Mouse (Mus musculus) midbrain, embryonic 12.5 days (tissue): ENCODE measurements around the gene Pappa. TPM values are rescaled to one million over a fixed set of nuclear protein-coding genes. Genes with fewer than 3 reads are reported as not detected.

Experiments used
- ATAC-seq: fragments of 200-750 bp; cut with Nextera tagmentation; 2 replicates; pipeline ENCODE4 v1.8.0; 2017; ENCODE audit warnings: low read depth, moderate TSS enrichment, moderate library complexity; ENCODE audit not compliant: low FRiP score
- H3K27ac ChIP-seq: fragments of 300-500 bp; sonication (generic); replicated peaks from 2 replicates; pipeline ENCODE4 v1.5.1; 2016; ENCODE audit warnings: mild to moderate bottlenecking
- H3K27me3 ChIP-seq: fragments of 300-500 bp; sonication (generic); 2 replicates; pipeline ENCODE4 v1.6.1; 2016; ENCODE audit warnings: mild to moderate bottlenecking
- H3K36me3 ChIP-seq: fragments of 300-500 bp; sonication (generic); 2 replicates; pipeline ENCODE4 v1.6.1; 2016
- H3K4me1 ChIP-seq: fragments of 300-500 bp; sonication (generic); 2 replicates; pipeline ENCODE4 v1.6.1; 2016
- H3K4me2 ChIP-seq: fragments of 300-500 bp; sonication (generic); replicated peaks from 2 replicates; pipeline ENCODE4 v1.6.1; 2016; ENCODE audit warnings: mild to moderate bottlenecking, moderate library complexity
- H3K4me3 ChIP-seq: fragments of 300-500 bp; sonication (generic); 2 replicates; pipeline ENCODE4 v1.5.1; 2016; ENCODE audit warnings: mild to moderate bottlenecking
- H3K9ac ChIP-seq: fragments of 300-500 bp; sonication (generic); replicated peaks from 2 replicates; pipeline ENCODE4 v1.6.1; 2016; ENCODE audit warnings: mild to moderate bottlenecking, moderate library complexity
- H3K9me3 ChIP-seq: fragments of 300-500 bp; sonication (generic); 2 replicates; pipeline ENCODE4 v1.6.1; 2016; ENCODE audit warnings: mild to moderate bottlenecking
- WGBS: fragments of 180-500 bp; shearing (Covaris S2); methylation state at CpG from one replicate; pipeline ENCODE4 v1.1.7; 2016; 5-methylcytosine and 5-hydroxymethylcytosine counted together
- polyA plus RNA-seq: library from polyadenylated mRNA; unstranded; fragments of >200 nt; fragmentation: Nextera tagmentation; extraction: Ambion mirVana; gene quantifications from 2 replicates; pipeline ENCODE4 v1.2.1, GENCODE M21; 2016

The Pappa gene
- polyA plus RNA-seq, 1 experiment from 2014 or later: 1.5 TPM

GRCm38 (mm10) chr4:65302666-65303065, 178.7 kb downstream of the Pappa start:
- Histone ChIP-seq H3K4me2 (no peak overlapping the region), H3K9ac (no peak overlapping the region), H3K27me3 (peaks cover 47% of the 10 kb centered on the region), H3K9me3 (no peaks in the 10 kb centered on the region), H3K4me1 (peaks cover 12% of the 10 kb centered on the region; the same call in 1 of the 2 replicates), H3K4me3 (no peak overlapping the region), H3K27ac (no peak overlapping the region), H3K36me3 (no peaks in the 10 kb centered on the region)
- no peak for ATAC-seq
- 55% methylated on average over 3 of the region's 3 CpGs for WGBS

GRCm38 (mm10) chr4:65317877-65318525, 194.0 kb downstream of the Pappa start:
- Histone ChIP-seq H3K27ac (no peak overlapping the region), H3K9ac (no peak overlapping the region), H3K36me3 (no peaks in the 10 kb centered on the region), H3K27me3 (no peaks in the 10 kb centered on the region), H3K4me2 (no peak overlapping the region), H3K4me1 (no peaks in the 10 kb centered on the region), H3K9me3 (no peaks in the 10 kb centered on the region), H3K4me3 (no peak overlapping the region)
- ATAC-seq: no peak
- 85% methylated on average over 10 of the region's 10 CpGs for WGBS

GRCm38 (mm10) chr4:65321340-65321739, 197.4 kb downstream of the Pappa start:
- no peak overlapping the region for H3K27ac ChIP-seq
- no peaks in the 10 kb centered on the region for H3K9me3 ChIP-seq
- 89% methylated on average over 4 of the region's 4 CpGs for WGBS
- no peak overlapping the region for H3K4me2 ChIP-seq
- no peak for ATAC-seq
- no peaks in the 10 kb centered on the region for H3K4me1 ChIP-seq
- no peak overlapping the region for H3K9ac ChIP-seq
- H3K27me3 ChIP-seq: no peaks in the 10 kb centered on the region
- no peaks in the 10 kb centered on the region for H3K36me3 ChIP-seq
- no peak overlapping the region for H3K4me3 ChIP-seq

GRCm38 (mm10) chr4:65321959-65322358, 198.0 kb downstream of the Pappa start:
- H3K9me3 ChIP-seq: no peaks in the 10 kb centered on the region
- no peaks in the 10 kb centered on the region for H3K27me3 ChIP-seq
- H3K4me3 ChIP-seq: no peak overlapping the region
- no peak overlapping the region for H3K4me2 ChIP-seq
- H3K4me1 ChIP-seq: no peaks in the 10 kb centered on the region
- no peaks in the 10 kb centered on the region for H3K36me3 ChIP-seq
- 78% methylated on average over 1 of the region's 1 CpGs for WGBS
- no peak for ATAC-seq
- no peak overlapping the region for H3K9ac ChIP-seq
- no peak overlapping the region for H3K27ac ChIP-seq

- H3K9me3 ChIP-seq: no peaks in the 10 kb centered on the region
- H3K9ac ChIP-seq: no peak overlapping the region
- no peaks in the 10 kb centered on the region for H3K36me3 ChIP-seq
- no peak overlapping the region for H3K4me3 ChIP-seq
- H3K4me1 ChIP-seq: no peaks in the 10 kb centered on the region
- no peak overlapping the region for H3K4me2 ChIP-seq
- no peak for ATAC-seq
- H3K27me3 ChIP-seq: no peaks in the 10 kb centered on the region
- WGBS: 90% methylated on average over 2 of the region's 2 CpGs
- H3K27ac ChIP-seq: no peak overlapping the region
Observed at GRCm38 (mm10) chr4:65325816-65326215, 201.8 kb downstream of the Pappa start.

- 78% methylated on average over 9 of the region's 9 CpGs for WGBS
- Histone ChIP-seq H3K4me1 (no peaks in the 10 kb centered on the region), H3K4me2 (no peak overlapping the region), H3K4me3 (no peak overlapping the region), H3K36me3 (no peaks in the 10 kb centered on the region), H3K27me3 (no peaks in the 10 kb centered on the region), H3K9me3 (no peaks in the 10 kb centered on the region), H3K27ac (no peak overlapping the region), H3K9ac (no peak overlapping the region)
- ATAC-seq: peak; percentile 79
Observed at GRCm38 (mm10) chr4:65328486-65329308, 204.7 kb downstream of the Pappa start.

- ATAC-seq: 0 out of 2 replicates have a peak, but pooled peaks have one; percentile 52
- no peak overlapping the region for H3K9ac ChIP-seq
- H3K9me3 ChIP-seq: no peaks in the 10 kb centered on the region
- H3K36me3 ChIP-seq: no peaks in the 10 kb centered on the region
- 73% methylated on average over 1 of the region's 1 CpGs for WGBS
- no peaks in the 10 kb centered on the region for H3K27me3 ChIP-seq
- H3K4me3 ChIP-seq: no peak overlapping the region
- no peak overlapping the region for H3K27ac ChIP-seq
- H3K4me2 ChIP-seq: no peak overlapping the region
- no peaks in the 10 kb centered on the region for H3K4me1 ChIP-seq
Observed at GRCm38 (mm10) chr4:65333718-65334117, 209.7 kb downstream of the Pappa start.

GRCm38 (mm10) chr4:65341766-65342165, 217.8 kb downstream of the Pappa start:
- Histone ChIP-seq H3K27ac (no peak overlapping the region), H3K36me3 (no peaks in the 10 kb centered on the region), H3K9me3 (no peaks in the 10 kb centered on the region), H3K4me1 (no peaks in the 10 kb centered on the region), H3K4me2 (no peak overlapping the region), H3K9ac (no peak overlapping the region), H3K27me3 (no peaks in the 10 kb centered on the region), H3K4me3 (no peak overlapping the region)
- 93% methylated on average over 3 of the region's 3 CpGs for WGBS
- no peak for ATAC-seq

GRCm38 (mm10) chr4:65350521-65350920, 226.5 kb downstream of the Pappa start:
- ATAC-seq: no peak; the same call in 1 of the 2 replicates
- Histone ChIP-seq H3K4me2 (no peak overlapping the region), H3K9me3 (no peaks in the 10 kb centered on the region), H3K27me3 (no peaks in the 10 kb centered on the region), H3K4me1 (no peaks in the 10 kb centered on the region), H3K4me3 (no peak overlapping the region), H3K9ac (no peak overlapping the region), H3K27ac (no peak overlapping the region), H3K36me3 (no peaks in the 10 kb centered on the region)
- WGBS: 82% methylated on average over 7 of the region's 7 CpGs

- no peaks in the 10 kb centered on the region for H3K36me3 ChIP-seq
- 64% methylated on average over 4 of the region's 4 CpGs for WGBS
- H3K4me2 ChIP-seq: no peak overlapping the region
- no peaks in the 10 kb centered on the region for H3K9me3 ChIP-seq
- no peak overlapping the region for H3K9ac ChIP-seq
- no peak for ATAC-seq
- H3K27me3 ChIP-seq: no peaks in the 10 kb centered on the region
- H3K4me1 ChIP-seq: no peaks in the 10 kb centered on the region
- H3K27ac ChIP-seq: no peak overlapping the region
- H3K4me3 ChIP-seq: no peak overlapping the region
Observed at GRCm38 (mm10) chr4:65354580-65354979, 230.6 kb downstream of the Pappa start.

GRCm38 (mm10) chr4:65367135-65367534, 243.2 kb downstream of the Pappa start:
- Histone ChIP-seq H3K36me3 (no peaks in the 10 kb centered on the region), H3K27me3 (no peaks in the 10 kb centered on the region), H3K27ac (no peak overlapping the region), H3K4me1 (peaks cover 7% of the 10 kb centered on the region; the same call in 1 of the 2 replicates), H3K4me3 (no peak overlapping the region), H3K9me3 (0 out of 2 replicates have a peak, but pooled peaks cover 4% of the 10 kb centered on the region), H3K9ac (no peak overlapping the region), H3K4me2 (no peak overlapping the region)
- ATAC-seq: no peak

GRCm38 (mm10) chr4:65372731-65373130, 248.8 kb downstream of the Pappa start:
- Histone ChIP-seq H3K4me3 (no peak overlapping the region), H3K27ac (no peak overlapping the region), H3K9me3 (0 out of 2 replicates have a peak, but pooled peaks cover 4% of the 10 kb centered on the region), H3K4me1 (no peaks in the 10 kb centered on the region), H3K9ac (no peak overlapping the region), H3K27me3 (no peaks in the 10 kb centered on the region), H3K36me3 (no peaks in the 10 kb centered on the region), H3K4me2 (no peak overlapping the region)
- WGBS: 100% methylated on average over 3 of the region's 3 CpGs
- no peak for ATAC-seq
